Mouse (Mus musculus) right cerebral cortex, postnatal 10 days (tissue): Measurements from ENCODE around the gene Exosc5.
A peak's percentile ranks its signal among the peaks of the same experiment; 100 is the strongest.

ENCODE experiments used
- DNase-seq, 2 experiments: peaks; one replicate each; pipeline ENCODE4 v3.0.0; 2021; ENCODE audit warnings: low spot score in 2 of 2

Exosc5 gene

DNA sequence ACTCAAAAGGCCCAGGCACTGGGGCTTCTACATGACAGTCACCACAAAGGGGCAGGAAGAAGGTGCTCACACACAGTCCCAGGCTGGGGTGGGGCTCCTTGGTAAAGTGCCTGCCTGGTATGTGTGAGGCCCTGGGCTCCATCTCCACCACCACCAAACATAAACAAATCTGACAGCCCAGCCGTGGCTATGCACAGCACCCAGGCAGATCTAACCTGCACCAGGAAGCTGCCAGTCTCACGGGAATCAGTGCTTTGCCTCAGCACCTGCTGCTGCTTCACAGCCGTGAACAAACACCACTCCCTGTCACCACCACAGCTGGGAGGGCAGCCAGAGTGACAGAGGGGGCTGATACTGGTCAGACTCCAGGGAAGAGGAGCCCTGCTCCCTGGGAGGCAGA is 22.6 kb upstream of the Exosc5 start:
- DNase-seq = no peak

DNA sequence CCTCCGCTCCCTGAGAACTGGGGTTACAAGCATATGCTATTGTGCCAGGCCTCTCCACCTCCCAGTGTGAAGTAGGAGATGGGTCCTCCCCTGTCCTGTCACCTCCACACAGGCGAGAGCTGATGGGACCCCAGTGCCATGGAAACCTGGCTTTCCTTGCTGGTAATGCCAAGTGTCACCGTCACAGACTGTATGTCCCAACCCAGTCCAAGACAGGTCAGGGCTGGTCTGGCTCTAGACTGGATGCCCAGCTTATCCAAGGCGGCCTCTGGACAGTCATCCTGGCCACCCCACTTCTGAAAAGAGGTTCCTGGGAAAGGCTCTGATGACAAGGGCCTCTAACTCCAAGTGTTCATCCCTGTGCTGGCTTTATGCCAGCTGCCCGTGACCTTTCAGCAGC is 21.9 kb upstream of the Exosc5 start:
- no peak for DNase-seq

DNA sequence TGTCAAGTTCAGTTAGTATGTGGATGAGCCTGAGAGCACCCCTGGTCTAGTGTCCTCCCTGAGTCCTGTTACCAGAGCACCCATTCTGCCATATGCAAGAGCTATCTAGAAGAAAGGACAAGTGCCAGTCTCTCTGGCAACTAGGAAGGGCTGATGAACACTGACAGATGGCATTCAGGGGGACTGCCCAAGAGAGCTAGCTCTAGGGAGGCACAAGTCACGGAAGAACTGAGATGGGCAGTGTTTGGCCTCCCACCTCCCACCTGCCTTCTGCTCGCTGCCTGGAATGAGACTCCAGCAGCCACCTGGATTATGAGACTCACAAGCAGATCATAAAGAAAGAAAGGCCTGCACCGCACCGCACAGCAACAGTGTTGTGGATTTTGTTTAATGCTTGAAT is 19.2 kb upstream of the Exosc5 start:
- no peak for DNase-seq

DNA sequence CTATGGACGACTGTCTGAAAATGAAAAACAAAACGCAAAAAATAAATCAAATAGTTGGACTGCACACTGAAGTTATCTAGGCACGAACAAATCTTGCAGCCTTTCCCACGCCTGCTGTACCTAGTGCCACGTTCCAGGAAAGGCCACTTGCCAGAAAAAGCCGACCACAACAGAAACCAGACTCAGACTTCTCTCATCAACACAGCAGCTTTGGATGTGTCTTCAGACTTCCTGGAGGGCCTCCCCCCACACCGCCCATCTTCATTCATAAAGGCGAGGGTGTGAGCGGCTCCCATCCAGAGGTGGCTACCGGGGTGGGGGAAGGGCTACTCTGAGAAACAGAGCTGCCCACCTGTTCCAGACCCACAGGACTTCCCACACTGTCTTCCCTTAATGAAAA is 14.8 kb upstream of the Exosc5 start:
- DNase-seq = no peak

DNA sequence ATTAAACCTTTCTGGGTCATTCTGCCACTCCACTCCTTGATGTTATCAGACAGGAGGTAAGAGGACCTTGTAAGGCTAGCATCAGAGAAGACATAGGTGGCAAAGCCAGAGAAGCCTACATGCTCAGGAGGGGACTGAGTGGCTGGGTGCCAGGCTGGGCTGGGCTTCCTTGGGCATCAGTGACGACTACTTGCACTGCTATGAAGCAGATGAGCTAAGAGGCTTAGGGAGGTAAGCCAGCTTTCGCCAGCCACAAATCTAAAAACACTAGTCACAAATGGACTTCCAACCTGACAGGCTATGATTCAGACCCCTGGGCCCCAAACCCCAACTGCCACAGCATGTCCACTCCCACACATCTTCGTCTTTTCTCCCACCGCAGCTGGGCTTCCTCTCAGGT is 14.3 kb upstream of the Exosc5 start:
- DNase-seq = no peak

DNA sequence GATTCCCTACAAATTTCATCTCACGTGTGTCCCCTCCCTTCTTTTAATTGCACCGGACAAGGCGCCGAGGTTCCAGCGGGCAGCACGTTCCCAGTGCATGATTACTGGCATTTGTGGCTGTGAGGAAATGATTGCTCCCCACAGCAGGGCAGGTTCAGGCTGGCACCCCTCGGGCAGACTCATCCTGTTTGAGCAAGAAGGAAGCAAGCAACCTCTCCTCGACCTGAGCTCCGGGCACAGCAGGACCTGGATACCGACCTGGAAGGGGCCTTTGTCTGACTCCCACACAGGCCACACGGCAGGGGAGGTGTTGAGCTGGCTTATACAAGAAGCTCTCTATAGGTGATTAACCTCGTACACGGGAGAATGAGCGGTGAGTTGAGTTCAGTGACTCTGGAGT is 13.9 kb upstream of the Exosc5 start:
- DNase-seq = no peak

DNA sequence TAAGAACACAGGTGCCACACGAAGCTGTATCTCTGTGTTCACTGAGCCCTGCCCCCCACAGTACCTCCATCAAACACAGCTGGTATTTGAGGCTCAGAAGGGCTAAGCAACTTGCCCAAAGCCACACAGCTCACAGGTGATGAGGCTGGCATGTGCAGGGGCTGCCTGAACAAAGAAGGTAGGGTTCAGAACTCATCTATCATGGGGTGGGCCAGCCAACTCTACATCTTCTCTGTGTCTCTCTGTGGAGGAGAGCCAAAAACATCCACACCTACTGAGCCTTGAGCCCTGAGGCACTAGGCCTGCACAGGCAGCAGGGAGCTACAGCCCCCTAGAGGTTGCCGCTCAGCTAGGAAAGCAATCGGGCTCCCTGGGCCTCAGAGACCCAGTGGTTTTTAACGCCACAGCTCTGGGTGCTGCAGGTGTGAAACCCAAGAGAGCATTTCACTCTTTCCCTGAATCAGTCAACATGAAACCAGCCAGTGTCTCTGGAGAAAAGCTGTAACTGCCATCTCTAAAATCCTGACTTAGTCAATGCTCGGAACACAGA is 11.3 kb upstream of the Exosc5 start:
- no peak for DNase-seq

DNA sequence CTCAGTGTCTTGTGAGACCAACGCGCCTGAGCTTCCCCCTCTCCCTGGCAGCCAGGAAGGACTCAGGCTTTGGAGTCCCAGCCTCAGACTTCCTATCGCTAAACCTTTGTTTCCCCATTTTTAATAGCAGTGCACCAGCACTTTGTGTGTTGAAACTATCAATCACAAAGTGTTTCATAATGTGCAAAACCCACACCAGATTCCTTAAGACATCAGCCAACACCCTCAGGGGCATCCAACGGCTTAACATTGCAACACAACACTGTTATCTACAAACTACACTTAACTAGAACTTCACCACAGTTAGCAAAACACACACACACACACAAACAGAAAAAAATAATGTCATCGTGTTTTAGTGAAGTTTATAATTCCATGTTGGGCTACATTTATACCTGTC is 9.1 kb upstream of the Exosc5 start:
- no peak for DNase-seq

DNA sequence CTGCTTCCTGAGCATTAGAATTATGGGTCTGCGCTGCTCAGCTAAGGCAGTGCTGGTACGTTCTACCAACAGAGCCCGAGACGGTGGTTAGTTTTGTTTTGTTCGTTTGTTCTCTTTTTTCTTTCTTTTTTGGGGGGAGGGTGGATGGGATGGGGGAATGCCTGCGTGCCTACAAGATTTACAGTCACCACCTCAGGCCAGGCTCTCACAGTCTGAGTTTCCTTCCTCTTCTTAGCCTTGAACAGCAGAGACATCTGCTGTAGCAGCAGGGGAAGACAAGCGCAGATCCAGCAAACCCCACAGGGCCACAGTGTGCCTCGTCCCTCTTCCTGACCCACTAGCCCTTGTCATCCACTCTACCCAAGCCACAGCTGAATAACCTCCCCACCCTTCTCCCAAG is 7.7 kb upstream of the Exosc5 start:
- DNase-seq = no peak

DNA sequence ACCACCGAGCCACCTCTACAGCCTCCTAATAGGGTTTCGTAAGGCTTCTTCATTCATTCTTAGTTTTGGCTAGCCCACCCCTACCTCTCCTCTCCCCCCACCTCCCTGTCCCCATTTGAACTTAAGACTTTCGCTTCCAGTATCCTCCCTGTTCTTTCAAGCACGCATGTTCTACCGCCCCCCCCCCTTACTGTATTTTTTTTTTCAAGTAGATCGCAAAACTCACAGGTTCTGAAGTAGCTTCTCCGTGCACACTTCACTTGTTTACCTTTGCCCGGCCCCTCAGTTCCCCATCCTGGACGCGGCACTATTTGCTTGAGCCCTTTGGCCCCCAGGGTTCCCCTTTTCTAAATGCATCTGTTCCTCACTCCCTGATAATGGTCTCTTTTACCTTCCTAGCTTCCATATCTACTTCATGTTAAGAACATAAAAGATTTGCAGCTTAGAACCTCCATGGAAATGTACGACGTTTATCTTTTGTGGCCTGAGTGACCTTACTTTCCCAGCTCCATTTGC is 6.7 kb upstream of the Exosc5 start:
- DNase-seq = no peak

DNA sequence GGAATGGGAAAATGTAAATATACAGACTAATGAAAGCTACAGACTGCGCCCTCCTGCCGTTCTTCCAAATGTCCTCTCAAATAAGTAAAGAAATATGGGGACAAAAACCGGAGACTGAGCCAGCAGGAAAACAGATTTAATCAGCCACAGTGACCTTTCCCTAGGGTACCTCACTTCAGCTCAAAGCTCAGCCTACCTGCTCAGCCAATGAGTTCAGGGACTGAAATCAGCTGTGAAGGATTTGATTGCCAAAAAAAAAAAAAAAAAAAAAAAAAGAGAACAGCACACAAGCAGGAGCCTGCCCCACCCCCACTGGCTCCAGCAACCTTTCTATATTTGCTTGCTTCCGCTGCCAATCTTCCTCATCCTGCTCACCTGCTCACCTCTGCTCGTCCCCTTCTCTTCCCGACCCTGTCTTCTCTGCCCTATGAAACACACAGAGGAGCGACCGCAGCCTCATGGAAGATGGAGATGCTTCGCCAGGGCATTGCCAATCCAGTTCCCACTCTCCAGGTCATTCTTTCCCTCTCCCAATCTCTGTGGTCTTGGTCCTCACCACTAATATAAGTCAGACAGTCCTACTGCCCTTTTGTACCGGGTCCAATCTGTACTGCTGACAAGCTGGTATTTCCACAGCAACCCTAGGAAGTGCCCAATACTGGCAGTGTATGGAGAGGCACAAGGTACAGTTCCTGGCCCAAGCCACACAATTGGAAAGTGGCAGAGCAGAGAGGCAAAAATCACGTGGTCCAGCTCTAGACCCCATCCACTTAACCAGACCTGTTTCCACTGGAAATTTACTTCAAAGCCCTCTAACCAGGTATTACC is 3.1 kb upstream of the Exosc5 start:
- no peak for DNase-seq

DNA sequence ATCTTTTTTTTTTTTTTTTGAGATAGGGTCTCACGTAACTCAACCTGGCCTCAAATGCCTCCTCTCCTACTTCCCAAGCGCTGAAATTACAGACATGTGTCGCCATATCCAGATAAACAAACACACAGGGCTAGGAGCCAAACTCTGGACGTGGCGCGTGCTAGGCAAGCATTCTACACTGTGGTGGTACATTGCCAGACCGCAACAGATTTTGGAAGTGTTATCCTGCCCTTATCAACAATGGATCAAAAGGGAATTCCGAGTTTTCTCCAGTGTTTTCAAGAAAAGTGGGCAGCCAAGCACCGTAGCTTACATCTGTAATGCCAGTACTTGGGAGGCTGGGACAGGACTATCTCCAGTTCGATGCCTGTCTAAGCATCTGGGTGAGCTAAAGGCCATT is 1.2 kb upstream of the Exosc5 start:
- no peak for DNase-seq

DNA sequence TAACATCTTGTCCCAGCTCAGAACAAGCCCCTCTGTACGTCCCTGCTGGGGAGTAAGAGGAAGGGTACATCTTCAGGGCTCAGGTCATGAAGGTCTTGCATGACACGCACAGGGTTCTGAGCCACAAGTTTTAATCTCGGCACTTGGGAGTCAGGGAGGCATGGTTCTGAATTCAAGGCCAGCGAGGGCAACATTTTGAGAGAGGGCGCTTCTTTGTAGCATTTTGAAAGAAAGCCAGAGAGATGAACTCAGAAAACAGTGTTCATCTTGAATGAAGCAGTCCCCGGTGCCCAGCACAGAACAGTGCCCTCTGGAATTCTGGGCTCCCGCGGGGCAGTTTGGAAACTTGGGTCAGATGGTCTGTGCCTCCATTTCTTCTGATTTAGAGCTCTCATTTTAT is 7.4 kb downstream of the Exosc5 start:
- no peak for DNase-seq

DNA sequence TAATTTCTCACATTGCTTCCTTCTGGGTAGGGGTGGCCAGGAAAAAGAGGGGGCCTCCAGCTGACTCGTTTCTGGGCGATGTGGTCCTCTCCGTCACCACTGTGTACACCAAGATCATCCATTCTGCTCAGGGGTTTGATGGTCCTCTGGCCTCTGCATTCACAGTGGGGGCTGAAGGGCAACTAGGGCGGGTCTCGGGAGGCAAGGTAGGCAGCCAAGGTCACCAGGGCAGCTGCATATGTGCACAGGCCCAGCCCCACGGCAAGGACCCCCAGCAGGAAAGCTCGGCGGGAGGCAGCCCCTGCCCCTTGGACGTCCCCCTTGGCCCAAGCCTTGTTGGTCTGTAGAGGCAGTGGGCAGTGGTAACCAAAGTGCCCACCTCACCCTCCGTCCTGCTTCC is 10.2 kb downstream of the Exosc5 start:
- DNase-seq = no peak

DNA sequence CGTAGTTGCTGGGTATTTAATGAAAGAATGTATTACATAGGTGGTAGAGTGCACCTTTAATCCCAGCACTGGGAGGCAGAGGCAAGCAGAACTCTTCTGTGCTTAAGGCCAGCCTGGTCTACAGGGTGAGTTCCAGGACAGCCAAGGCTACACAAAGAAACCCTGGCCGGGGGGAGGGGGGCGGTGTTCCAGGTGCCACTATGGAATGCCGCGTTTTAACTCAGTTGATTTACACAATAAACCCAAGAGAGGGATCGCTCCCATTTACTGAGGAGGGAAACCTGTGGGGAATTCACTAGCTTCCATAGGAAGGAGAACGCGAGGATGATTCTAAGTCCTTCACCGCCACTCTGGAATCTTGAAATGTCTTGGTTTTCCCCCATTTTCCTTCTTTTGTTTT is 10.7 kb downstream of the Exosc5 start:
- DNase-seq = no peak

DNA sequence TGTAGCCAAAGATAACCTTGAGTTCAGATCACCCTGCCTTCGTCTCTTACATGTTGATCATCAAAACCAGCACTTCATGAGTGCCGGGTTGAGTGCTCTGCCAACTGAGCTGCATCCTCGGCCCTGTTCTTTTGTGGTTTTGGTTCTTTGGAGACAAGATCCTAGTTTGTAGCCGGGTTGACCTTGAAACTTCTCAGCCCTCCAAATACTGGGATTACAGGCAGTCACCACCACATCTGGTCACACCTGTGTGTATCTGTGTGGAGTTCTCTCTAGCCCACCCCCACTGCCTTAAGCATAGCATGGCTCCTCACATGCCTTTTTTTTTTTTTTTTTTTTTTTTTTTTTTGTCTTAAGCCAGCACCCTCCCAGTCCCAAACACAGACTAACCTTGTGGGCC is 11.1 kb downstream of the Exosc5 start:
- no peak for DNase-seq

DNA sequence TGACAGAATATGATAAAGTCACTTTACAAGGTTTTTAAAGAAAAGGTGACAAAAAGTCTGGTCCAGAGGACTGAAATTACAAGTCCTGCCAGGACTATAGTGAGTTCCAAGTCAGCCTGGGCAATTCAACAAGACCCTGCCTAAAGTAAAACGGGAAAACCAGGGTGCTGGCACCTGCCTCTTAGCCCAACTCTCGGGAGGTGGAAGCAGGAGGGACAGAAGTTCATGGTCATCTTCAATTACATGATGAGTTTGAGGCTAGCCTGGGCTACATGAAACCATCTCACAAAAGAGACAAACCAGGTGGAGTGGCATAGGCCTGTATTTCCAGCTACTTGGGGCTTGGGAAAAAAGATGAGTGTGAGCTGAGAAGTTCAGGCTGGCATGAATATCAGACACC is 12.7 kb downstream of the Exosc5 start:
- no peak for DNase-seq

DNA sequence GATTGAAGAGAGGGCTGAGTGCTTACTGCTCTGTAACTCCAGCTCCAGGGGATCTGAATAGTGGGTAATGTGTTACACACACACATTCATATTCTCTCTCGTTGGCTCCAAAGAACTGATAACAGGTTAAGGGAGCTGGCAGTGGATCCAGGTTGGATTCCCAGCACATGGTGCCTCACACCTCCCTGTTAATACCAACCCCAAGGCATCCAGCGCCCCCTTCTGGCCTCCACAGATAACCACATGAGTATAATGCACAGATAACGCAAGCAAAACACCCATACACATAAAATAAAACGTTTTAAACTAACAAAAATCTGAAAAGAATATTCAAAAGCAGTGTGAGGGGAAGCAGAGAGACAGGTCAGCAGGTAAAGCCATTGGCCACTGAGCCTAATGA is 13.5 kb downstream of the Exosc5 start:
- no peak for DNase-seq

DNA sequence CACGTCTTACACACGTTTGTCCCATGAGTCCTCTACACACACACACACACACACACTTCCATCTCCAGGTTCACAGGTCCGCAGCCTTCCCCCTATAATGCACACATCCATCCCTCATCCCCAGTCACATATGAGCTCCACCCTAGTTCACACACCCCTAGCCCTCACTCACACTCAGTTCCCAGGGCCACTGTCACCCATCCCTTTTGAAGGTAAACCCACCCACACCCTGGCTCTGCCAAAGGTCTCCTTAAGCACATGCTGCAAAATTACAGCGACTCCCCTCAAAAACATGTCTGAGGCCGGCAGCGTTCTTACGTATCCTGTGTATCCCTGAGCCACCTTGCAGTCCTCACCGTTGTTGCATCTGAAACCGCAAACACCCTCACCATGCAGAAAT is 15.3 kb downstream of the Exosc5 start:
- DNase-seq = no peak

DNA sequence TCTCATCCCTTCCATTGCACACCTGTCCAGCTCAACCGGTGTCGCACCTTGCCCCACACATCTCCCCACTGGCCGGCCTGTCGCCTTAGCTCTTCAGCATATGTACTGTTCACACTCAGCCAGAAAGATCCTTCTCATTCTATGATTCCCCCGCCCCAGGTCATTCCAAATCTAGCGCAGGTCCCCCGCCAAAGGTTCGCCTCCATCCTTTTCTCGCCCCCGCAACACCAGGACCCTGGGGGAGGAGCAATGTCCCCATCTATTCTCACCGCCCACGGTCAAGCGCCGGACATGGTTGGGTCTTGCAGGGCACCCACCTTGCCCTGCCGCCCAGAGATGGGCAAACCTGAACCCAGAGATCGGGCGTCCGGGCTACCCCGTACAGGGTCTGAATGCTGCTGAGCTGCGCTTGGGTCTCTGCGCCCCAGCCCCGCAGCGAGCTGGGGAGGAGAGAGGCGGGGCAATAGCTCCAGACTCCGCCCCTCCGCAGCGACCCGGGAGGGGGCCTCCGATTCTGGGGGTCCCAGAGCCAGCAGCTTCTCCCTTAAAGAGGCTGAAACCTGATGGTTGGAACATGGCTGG is 15.8 kb downstream of the Exosc5 start, which contains the start of gene Tmem91:
Gene Tmem91 (minus strand): TSS at position 448 of the 582 bp plus-strand sequence.
- peak in 1 of 2 experiments; percentile 59 for DNase-seq

DNA sequence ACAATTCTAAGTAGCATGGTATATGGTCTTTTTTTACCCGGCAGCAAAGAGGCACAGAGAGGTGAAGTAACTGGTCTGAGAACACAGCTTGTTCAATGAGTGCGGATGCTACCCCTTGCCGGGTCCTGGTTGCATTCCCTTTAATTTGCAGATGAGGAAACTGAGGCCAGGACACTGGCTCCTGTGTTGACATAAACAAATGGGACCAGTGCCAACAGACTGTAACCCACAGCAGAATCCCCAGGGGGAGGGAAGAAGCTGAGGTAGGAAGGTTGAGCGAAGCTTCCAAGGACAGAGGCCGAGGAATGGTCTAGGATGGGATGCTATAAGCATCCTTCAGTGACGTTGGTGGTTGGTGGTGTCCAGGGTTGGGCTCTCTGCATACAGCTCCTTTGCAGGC is 16.4 kb downstream of the Exosc5 start:
- DNase-seq = no peak

DNA sequence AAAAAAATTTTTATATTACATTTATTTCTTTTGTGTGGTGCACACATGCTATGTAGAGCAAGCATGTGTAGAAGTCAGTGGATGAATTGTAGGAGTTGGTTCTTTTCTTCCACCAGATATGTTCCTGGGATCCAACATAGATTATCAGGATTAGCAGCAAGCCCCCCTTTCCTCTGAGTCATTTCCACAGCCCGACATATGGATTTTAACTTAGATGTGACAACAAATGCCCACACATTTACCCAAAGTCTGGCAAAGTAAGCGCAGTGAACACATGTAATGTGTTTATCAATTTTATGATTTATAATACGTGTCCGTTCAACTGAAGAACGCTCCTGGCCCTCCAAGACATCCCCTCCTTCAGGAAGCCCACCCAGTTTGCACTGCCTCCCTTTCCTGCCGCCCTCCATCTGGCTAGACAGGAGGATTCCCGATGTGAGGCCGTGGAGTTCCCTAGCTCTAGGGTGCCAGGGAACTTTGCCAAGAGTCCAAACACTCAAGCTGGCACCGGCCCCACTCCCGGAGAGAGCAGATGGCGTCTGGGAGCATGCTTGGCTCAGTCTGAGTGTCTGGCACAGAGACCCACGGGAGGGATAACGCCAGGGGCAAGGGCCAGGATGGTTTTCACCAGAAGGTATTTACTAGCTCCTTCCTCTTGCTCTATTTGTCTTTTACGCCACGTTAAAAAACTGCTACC is 17.3 kb downstream of the Exosc5 start:
- peak; percentile 95 to 96 for DNase-seq

DNA sequence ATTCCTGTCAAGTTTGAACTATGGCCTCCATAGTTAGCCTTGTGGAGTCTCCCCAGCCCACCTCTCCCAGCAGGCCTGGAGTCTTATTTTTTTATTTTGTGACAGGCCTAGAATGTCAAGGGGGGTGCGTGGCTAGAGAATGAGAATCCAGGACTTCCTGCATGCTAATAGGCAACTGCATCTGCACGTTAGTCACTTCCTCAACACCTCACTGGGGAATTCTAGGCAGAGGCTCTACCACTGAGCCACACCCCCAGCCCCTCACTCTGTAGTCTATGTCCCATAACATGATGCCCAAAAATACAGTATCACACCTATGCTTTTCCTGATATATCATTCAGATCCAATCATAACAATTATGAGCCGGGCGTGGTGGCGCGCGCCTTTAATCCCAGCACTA is 18.0 kb downstream of the Exosc5 start:
- DNase-seq = no peak
